Comparison of ENCODE assay signal across 14 mouse cellular contexts in the genomic region with DNA sequence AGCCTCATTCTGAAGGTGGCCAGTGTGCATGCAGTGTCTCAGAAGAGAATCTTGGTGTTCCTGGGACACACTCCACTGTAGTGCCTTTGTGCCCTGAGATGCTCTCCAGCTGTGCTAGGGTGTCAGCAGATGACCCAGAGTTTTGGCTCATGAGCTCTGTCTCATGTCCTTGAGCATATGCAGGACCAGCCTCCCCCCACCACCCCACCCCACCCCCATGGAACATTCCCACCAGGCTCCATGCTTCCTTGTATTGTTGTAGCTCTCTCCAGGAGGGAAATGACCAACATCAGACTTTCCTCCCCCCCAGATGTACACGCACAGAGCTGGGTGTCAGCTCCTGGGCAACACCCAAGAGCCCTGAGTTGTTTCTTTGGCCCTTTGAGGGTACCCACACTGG. TPM values are rescaled to one million over a fixed set of nuclear protein-coding genes. Genes with fewer than 3 reads are reported as not detected.
DNase-seq lines count a peak whose midpoint lies in the region; ATAC-seq and TF ChIP-seq lines count a peak whose summit lies in the region.
"Had no signal": no experiment of that assay in that cellular context is flagged by ENCODE, and none has a peak within 500 bp of the region (broad histone marks: within the 10 kb centered on the region; RNA-seq: fewer than 3 reads in every experiment).

No protein-coding gene starts in this region.

- no peak for TF ChIP-seq CTCF in lung, embryonic 14.5 days (IDR thresholded peaks at IDR 0.05; ENCODE audit: low read depth)
- TF ChIP-seq CTCF in lung, adult 2 months (IDR thresholded peaks at IDR 0.05; ENCODE audit: insufficient read depth, low read length): no peak

- H3K36me3 ChIP-seq in heart, embryonic 11.5 days (ENCODE audit: control insufficient read depth, insufficient read depth, low read length): no peaks in the 10 kb centered on the region
- 0 out of 2 replicates have a peak, but pooled peaks cover 3% of the 10 kb centered on the region for H3K36me3 ChIP-seq in lung, embryonic 14.5 days (ENCODE audit: insufficient read depth)
- H3K36me3 ChIP-seq in stomach, embryonic 16.5 days (ENCODE audit: control insufficient read depth, insufficient read depth, low read length): no peaks in the 10 kb centered on the region
- H3K36me3 ChIP-seq: forebrain, embryonic 12.5 days had no signal

- no peak for TF ChIP-seq POLR2A in lung, adult 2 months (IDR thresholded peaks at IDR 0.05; ENCODE audit: borderline replicate concordance, extremely low read depth, low read depth, low read length)

- no peak; the same call in 1 of the 2 replicates for ATAC-seq in heart, embryonic 11.5 days (replicated peaks; ENCODE audit: insufficient number of reproducible peaks, low FRiP score, low TSS enrichment)
- peak; percentile 35; the same call in 1 of the 2 replicates for ATAC-seq in lung, embryonic 14.5 days (ENCODE audit: insufficient read depth)
- ATAC-seq in stomach, embryonic 16.5 days (ENCODE audit: insufficient read depth, low FRiP score): no peak
- ATAC-seq: hindbrain, postnatal 0 days had no signal

- H3K9me3 ChIP-seq in heart, embryonic 11.5 days (replicated peaks; ENCODE audit: control insufficient read depth, low read length): no peaks in the 10 kb centered on the region
- no peaks in the 10 kb centered on the region for H3K9me3 ChIP-seq in lung, embryonic 14.5 days (ENCODE audit: low read depth, low read length)
- no peaks in the 10 kb centered on the region for H3K9me3 ChIP-seq in stomach, embryonic 16.5 days (replicated peaks; ENCODE audit: control insufficient read depth, low read length)
- H3K9me3 ChIP-seq: forebrain, embryonic 12.5 days; limb, embryonic 12.5 days; midbrain, embryonic 12.5 days had no signal

- H3K4me2 ChIP-seq in heart, embryonic 11.5 days: no peak overlapping the region
- no peak overlapping the region for H3K4me2 ChIP-seq in lung, embryonic 14.5 days
- H3K4me2 ChIP-seq in stomach, embryonic 16.5 days (ENCODE audit: low read depth, low read length): no peak overlapping the region
- H3K4me2 ChIP-seq: forebrain, embryonic 12.5 days; limb, embryonic 12.5 days; midbrain, embryonic 12.5 days had no signal

- peak; percentile 98 for DNase-seq in heart, adult 11 months
- DNase-seq in lung, embryonic 14.5 days: peak; percentile 27
- no peak for DNase-seq in lung, adult 2 months
- DNase-seq in heart, postnatal 4 days: peak; percentile 28
- DNase-seq in Muller cell, postnatal 12 days (ENCODE audit: inconsistent ontology term): no peak
- DNase-seq in neural tube, embryonic 10.5 days (ENCODE audit: extremely low spot score, low spot score): no peak
- DNase-seq: cerebellum, adult 2 months; gastrocnemius, postnatal 10 days had no signal

- no peak overlapping the region for H3K9ac ChIP-seq in heart, embryonic 11.5 days (ENCODE audit: low read depth, low read length)
- no peak overlapping the region for H3K9ac ChIP-seq in lung, embryonic 14.5 days
- no peak overlapping the region for H3K9ac ChIP-seq in stomach, embryonic 16.5 days (ENCODE audit: low read length)
- H3K9ac ChIP-seq: forebrain, embryonic 12.5 days; limb, embryonic 12.5 days; midbrain, embryonic 12.5 days had no signal

- peaks cover 17% of the 10 kb centered on the region for H3K4me1 ChIP-seq in heart, embryonic 11.5 days (ENCODE audit: control insufficient read depth, insufficient read depth, low read length)
- H3K4me1 ChIP-seq in lung, embryonic 14.5 days (ENCODE audit: insufficient read depth): 0 out of 2 replicates have a peak, but pooled peaks cover under 1% of the 10 kb centered on the region
- H3K4me1 ChIP-seq in lung, adult 2 months (ENCODE audit: control insufficient read depth, insufficient read depth, low read length): peaks cover 32% of the 10 kb centered on the region
- no peaks in the 10 kb centered on the region for H3K4me1 ChIP-seq in stomach, embryonic 16.5 days (ENCODE audit: control insufficient read depth, insufficient read depth, low read length)

- WGBS in heart, embryonic 11.5 days (ENCODE audit: insufficient replicate concordance): 53% methylated on average over 1 of the region's 1 CpGs
- 73% methylated on average over 1 of the region's 1 CpGs for WGBS in lung, embryonic 14.5 days
- 40% methylated on average over 1 of the region's 1 CpGs for WGBS in lung, adult 2 months
- WGBS in stomach, embryonic 16.5 days: 55% methylated on average over 1 of the region's 1 CpGs

- H3K27me3 ChIP-seq in heart, embryonic 11.5 days (ENCODE audit: control insufficient read depth, insufficient read depth, low read length): no peaks in the 10 kb centered on the region
- no peaks in the 10 kb centered on the region for H3K27me3 ChIP-seq in lung, embryonic 14.5 days (ENCODE audit: insufficient read depth, low read length)
- no peaks in the 10 kb centered on the region for H3K27me3 ChIP-seq in stomach, embryonic 16.5 days (ENCODE audit: control insufficient read depth, insufficient read depth, low read length)
- H3K27me3 ChIP-seq: forebrain, embryonic 12.5 days; limb, embryonic 12.5 days; midbrain, embryonic 12.5 days had no signal

- no peak overlapping the region for H3K4me3 ChIP-seq in heart, embryonic 11.5 days (ENCODE audit: low read depth, low read length)
- no peak overlapping the region for H3K4me3 ChIP-seq in lung, embryonic 14.5 days (ENCODE audit: low read depth, low read length)
- no peak overlapping the region for H3K4me3 ChIP-seq in lung, adult 2 months (replicated peaks; ENCODE audit: extremely low read depth, low read depth, low read length)
- H3K4me3 ChIP-seq in stomach, embryonic 16.5 days (replicated peaks; ENCODE audit: low read length): no peak overlapping the region
- H3K4me3 ChIP-seq: forebrain, embryonic 12.5 days; limb, embryonic 12.5 days; midbrain, embryonic 12.5 days had no signal

- no peak overlapping the region for H3K27ac ChIP-seq in heart, embryonic 11.5 days (ENCODE audit: low read depth, low read length)
- peak overlapping the region; percentile 63; the same call in 1 of the 2 replicates for H3K27ac ChIP-seq in lung, embryonic 14.5 days (ENCODE audit: low read depth)
- H3K27ac ChIP-seq in stomach, embryonic 16.5 days (ENCODE audit: low read length): peak overlapping the region; percentile 21
- H3K27ac ChIP-seq: forebrain, embryonic 12.5 days; hindbrain, postnatal 0 days; limb, embryonic 12.5 days; midbrain, embryonic 12.5 days had no signal

RNA-seq across cellular contexts. Expression of gene Rapgef1, which starts 19.9 kb away (rescaled TPM):
- 9.1 and 9.8 TPM in 2 replicates for polyA plus RNA-seq in heart, embryonic 11.5 days (2014; fragmentation: Nextera tagmentation; extraction: Ambion mirVana)
- polyA plus RNA-seq in lung, embryonic 14.5 days (2014; fragmentation: Nextera tagmentation; extraction: Ambion mirVana): 18.3 and 20.5 TPM in 2 replicates
- 52.4 and 65.2 TPM in 2 replicates for polyA plus RNA-seq in lung, adult 2 months (2012; rRNA removed)
- total RNA-seq in heart, postnatal 4 days (2021): 10 to 100 TPM; 96.3 to 98.4 TPM
- polyA plus RNA-seq in stomach, embryonic 16.5 days (2015; fragmentation: Nextera tagmentation; extraction: Ambion mirVana): 10.7 and 11.2 TPM in 2 replicates

Comparison
In these comparisons a context has a peak if more than half of its experiments do, and no peak if none do; other contexts are left out.
1. DNase-seq: peak in heart, adult 11 months (single experiment), lung, embryonic 14.5 days (single experiment) and heart, postnatal 4 days (single experiment); none in lung, adult 2 months (single experiment), Muller cell, postnatal 12 days (single experiment) and neural tube, embryonic 10.5 days (single experiment).